Mouse (Mus musculus) heart, embryonic 16.5 days (tissue): ENCODE measurements around the gene Cpd. TPM values are rescaled to one million over a fixed set of nuclear protein-coding genes. Genes with fewer than 3 reads are reported as not detected.
"Not testable (repeated sequence)": the region's sequence is repeated elsewhere in the genome, so short reads cannot be mapped to it uniquely, and the experiment has no call there.

Source experiments
- ATAC-seq: fragments of 200-750 bp; cut with Nextera tagmentation; replicated peaks from 2 replicates; pipeline ENCODE4 v1.8.0; 2017; ENCODE audit warnings: moderate number of reproducible peaks; ENCODE audit not compliant: insufficient read depth, low FRiP score; ENCODE audit errors: extremely low read depth
- H3K27ac ChIP-seq: fragments of 300-500 bp; sonication (generic); 2 replicates; pipeline ENCODE4 v1.5.1; 2014; ENCODE audit warnings: mild to moderate bottlenecking, low read length, control low read depth, moderate library complexity
- H3K27me3 ChIP-seq: fragments of 300-500 bp; sonication (generic); 2 replicates; pipeline ENCODE4 v1.6.1; 2014; ENCODE audit warnings: low read length, mixed read lengths; ENCODE audit not compliant: control insufficient read depth, insufficient read depth
- H3K36me3 ChIP-seq: fragments of 300-500 bp; sonication (generic); 2 replicates; pipeline ENCODE4 v1.6.1; 2014; ENCODE audit not compliant: control insufficient read depth, insufficient read depth
- H3K4me1 ChIP-seq: fragments of 300-500 bp; sonication (generic); 2 replicates; pipeline ENCODE4 v1.6.1; 2014; ENCODE audit warnings: low read length, mixed read lengths; ENCODE audit not compliant: control insufficient read depth, insufficient read depth
- H3K4me2 ChIP-seq: fragments of 300-500 bp; sonication (generic); 2 replicates; pipeline ENCODE4 v1.6.1; 2014; ENCODE audit warnings: low read depth, mild to moderate bottlenecking, control low read depth, low read length
- H3K4me3 ChIP-seq: fragments of 300-500 bp; sonication (generic); 2 replicates; pipeline ENCODE4 v1.5.1; 2014; ENCODE audit warnings: mild to moderate bottlenecking, control low read depth, low read length
- H3K9ac ChIP-seq: fragments of 300-500 bp; sonication (generic); 2 replicates; pipeline ENCODE4 v1.6.1; 2014; ENCODE audit warnings: low read length, control low read depth
- H3K9me3 ChIP-seq: fragments of 300-500 bp; sonication (generic); replicated peaks from 2 replicates; pipeline ENCODE4 v1.6.1; 2016; ENCODE audit warnings: low read length; ENCODE audit not compliant: control insufficient read depth
- WGBS: fragments of 180-500 bp; shearing (Covaris S2); extraction: QIAGEN DNeasy Blood & Tissue Kit; methylation state at CpG from one replicate; pipeline ENCODE4 v1.1.7; 2014; 5-methylcytosine and 5-hydroxymethylcytosine counted together
- polyA plus RNA-seq: library from polyadenylated mRNA; unstranded; fragments of >200 nt; fragmentation: Nextera tagmentation; extraction: Ambion mirVana; gene quantifications from 2 replicates; pipeline ENCODE4 v1.2.1, GENCODE M21; 2015

Cpd gene
- polyA plus RNA-seq, 1 experiment from 2014 or later: 6.9 TPM

DNA sequence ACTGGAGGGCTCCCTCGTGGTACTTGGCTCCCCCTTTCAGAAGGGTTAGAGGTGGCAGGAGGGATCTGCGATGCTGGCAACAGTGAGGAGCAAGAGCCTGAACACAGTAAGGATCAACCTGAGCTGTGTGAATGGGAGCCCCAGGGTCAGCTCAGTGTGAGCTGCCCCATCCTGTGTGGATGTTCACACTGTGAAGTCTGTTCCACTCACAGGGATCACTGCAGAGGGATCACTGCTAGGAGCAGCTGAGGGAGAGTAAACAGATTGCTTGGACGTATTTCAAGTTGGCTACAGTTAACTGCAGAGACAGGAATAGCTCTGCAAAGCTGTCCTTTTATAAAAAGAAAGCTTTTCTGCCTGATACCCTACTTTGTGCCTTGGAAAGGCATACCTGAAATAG, 37.4 kb downstream of the Cpd start:
- 27% methylated on average over 3 of the region's 3 CpGs for WGBS
- H3K9ac ChIP-seq: no peak overlapping the region
- no peak overlapping the region for H3K4me3 ChIP-seq
- peak; percentile 67 for ATAC-seq
- H3K4me2 ChIP-seq: no peak overlapping the region
- peak overlapping the region; percentile 40; the same call in 1 of the 2 replicates for H3K27ac ChIP-seq
- no peaks in the 10 kb centered on the region for H3K9me3 ChIP-seq
- no peaks in the 10 kb centered on the region for H3K27me3 ChIP-seq
- H3K36me3 ChIP-seq: peaks cover 9% of the 10 kb centered on the region
- H3K4me1 ChIP-seq: peaks cover 6% of the 10 kb centered on the region

DNA sequence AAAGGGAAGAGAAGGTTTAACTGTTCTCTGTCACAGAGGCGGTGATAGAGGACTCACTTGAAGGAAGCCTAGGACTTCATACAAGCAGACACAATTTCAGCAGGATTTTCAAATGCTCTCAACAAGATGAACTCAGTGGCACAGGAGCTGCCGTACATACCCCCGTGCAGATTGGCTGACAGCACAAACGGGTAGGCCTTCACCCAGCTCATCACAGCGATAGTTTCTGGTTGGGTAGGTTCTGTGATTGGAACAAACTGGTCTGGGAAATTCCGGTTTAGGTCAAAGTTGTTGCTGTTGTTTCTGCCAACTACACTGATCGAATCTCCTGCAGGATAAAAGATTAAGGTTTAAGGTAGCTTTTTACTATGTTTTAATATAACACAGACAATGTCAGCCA, 38.3 kb downstream of the Cpd start:
- H3K4me1 ChIP-seq: peaks cover 6% of the 10 kb centered on the region
- no peak overlapping the region for H3K9ac ChIP-seq
- no peaks in the 10 kb centered on the region for H3K9me3 ChIP-seq
- H3K36me3 ChIP-seq: peaks cover 11% of the 10 kb centered on the region
- 92% methylated on average over 7 of the region's 7 CpGs for WGBS
- no peak overlapping the region for H3K4me2 ChIP-seq
- no peak for ATAC-seq
- no peak overlapping the region for H3K4me3 ChIP-seq
- H3K27ac ChIP-seq: no peak overlapping the region
- no peaks in the 10 kb centered on the region for H3K27me3 ChIP-seq

DNA sequence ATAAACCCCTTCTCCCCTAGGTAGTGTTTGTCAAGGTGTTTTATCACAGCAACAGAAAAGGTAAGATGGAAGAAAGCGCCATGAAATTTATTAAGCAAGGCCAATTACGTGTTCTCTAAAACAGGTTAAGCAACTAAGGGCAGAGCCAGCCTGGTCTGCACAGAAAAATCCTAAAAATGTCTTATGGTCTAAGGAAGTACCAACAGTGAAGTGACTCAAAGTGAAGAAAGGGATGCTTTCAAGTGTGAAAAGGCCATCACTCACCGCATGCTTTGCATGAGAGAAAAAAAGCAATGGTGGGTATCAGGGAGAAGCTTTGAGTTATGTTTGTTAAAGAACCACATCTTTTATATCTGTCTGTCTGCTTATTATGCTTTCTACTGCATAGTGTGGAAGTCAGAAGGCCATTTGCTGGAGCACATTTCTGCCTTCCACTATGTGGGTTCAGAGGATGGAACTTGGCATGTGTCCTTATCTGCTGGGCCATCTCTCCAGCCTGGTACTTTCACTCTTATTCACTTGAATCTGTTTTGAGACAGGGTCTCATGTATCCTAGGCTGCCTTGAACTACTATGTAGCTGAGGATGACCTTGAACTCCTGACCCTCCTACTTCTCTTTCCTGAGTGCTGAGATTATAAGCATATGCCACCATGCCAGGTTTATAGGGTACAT, 39.7 kb downstream of the Cpd start:
- peaks cover 6% of the 10 kb centered on the region for H3K4me1 ChIP-seq
- H3K4me2 ChIP-seq: no peak overlapping the region
- H3K36me3 ChIP-seq: peaks cover 7% of the 10 kb centered on the region
- 92% methylated on average over 3 of the region's 3 CpGs for WGBS
- no peak for ATAC-seq
- H3K9me3 ChIP-seq: no peaks in the 10 kb centered on the region
- no peak overlapping the region for H3K4me3 ChIP-seq
- no peaks in the 10 kb centered on the region for H3K27me3 ChIP-seq
- H3K9ac ChIP-seq: no peak overlapping the region
- no peak overlapping the region for H3K27ac ChIP-seq

DNA sequence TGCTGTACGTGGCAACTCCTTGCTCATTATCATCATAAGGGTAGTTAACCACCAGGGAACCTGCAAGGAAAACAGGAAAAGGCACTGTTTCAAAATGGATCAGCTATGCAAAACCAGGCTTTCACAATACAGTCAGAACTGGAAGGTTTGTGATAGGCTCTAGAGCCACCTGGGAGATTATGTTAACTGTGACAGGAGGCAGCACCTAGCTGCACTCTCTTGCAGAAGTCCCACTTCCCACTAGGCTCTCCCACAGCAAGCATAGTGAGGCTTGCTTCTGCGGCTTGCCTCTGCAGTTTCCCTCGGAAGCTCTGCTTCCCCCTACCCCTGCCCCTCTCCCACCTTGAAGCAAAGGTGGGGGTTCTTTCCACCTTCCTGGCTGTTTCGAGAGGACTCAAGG, 40.8 kb downstream of the Cpd start:
- no peak overlapping the region for H3K9ac ChIP-seq
- peaks cover 11% of the 10 kb centered on the region for H3K36me3 ChIP-seq
- H3K4me3 ChIP-seq: no peak overlapping the region
- H3K4me2 ChIP-seq: no peak overlapping the region
- H3K27ac ChIP-seq: no peak overlapping the region
- H3K27me3 ChIP-seq: no peaks in the 10 kb centered on the region
- H3K4me1 ChIP-seq: peaks cover 6% of the 10 kb centered on the region
- no peaks in the 10 kb centered on the region for H3K9me3 ChIP-seq
- ATAC-seq: no peak
- WGBS: 81% methylated on average over 4 of the region's 4 CpGs

DNA sequence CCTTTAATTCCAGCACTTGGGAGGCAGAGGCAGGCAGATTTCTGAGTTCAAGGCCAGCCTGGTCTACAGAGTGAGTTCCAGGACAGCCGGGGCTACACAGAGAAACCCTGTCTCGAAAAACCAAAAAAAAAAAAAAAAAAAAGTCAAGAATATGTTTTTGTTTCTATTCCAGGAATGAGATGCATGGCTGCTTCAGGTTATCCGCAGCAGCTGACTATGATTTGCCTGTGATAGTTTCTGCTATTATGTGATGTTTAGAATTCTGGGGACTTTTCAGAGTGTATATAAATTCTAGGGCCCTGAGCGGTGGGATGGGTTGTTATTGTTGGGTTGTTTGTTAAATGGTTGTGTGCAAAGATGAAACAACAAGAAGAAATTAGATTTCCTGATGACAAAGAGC, 41.7 kb downstream of the Cpd start:
- H3K4me1 ChIP-seq, H3K9me3 ChIP-seq, ATAC-seq, H3K4me3 ChIP-seq, H3K9ac ChIP-seq, H3K27me3 ChIP-seq, H3K4me2 ChIP-seq, H3K27ac ChIP-seq: not testable (repeated sequence)
- 87% methylated on average over 4 of the region's 4 CpGs for WGBS
- H3K36me3 ChIP-seq: peaks cover 11% of the 10 kb centered on the region

DNA sequence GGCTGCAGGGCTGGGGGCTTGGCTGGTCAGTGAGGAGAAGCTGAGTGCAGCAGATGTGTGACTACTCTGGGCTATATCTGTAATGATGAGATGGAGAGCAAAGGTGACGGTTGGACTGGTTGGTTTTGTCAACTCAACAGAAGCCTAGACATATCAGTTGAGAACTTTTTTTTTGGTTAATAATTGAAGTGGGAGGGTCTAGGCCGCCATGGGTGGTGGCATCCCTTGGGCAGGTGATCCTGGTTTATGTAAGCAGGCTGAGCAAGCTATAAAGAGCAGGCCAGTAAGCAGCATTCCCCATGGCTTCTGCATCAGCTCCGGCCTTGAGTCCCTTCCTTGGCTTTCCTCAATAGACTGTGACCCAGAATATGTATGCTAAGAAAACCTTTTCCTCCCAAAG, 43.6 kb downstream of the Cpd start:
- H3K27me3 ChIP-seq: no peaks in the 10 kb centered on the region
- no peak overlapping the region for H3K27ac ChIP-seq
- H3K4me2 ChIP-seq: no peak overlapping the region
- 91% methylated on average over 3 of the region's 3 CpGs for WGBS
- no peak overlapping the region for H3K9ac ChIP-seq
- no peak for ATAC-seq
- no peaks in the 10 kb centered on the region for H3K9me3 ChIP-seq
- no peak overlapping the region for H3K4me3 ChIP-seq
- H3K4me1 ChIP-seq: no peaks in the 10 kb centered on the region
- H3K36me3 ChIP-seq: peaks cover 20% of the 10 kb centered on the region

DNA sequence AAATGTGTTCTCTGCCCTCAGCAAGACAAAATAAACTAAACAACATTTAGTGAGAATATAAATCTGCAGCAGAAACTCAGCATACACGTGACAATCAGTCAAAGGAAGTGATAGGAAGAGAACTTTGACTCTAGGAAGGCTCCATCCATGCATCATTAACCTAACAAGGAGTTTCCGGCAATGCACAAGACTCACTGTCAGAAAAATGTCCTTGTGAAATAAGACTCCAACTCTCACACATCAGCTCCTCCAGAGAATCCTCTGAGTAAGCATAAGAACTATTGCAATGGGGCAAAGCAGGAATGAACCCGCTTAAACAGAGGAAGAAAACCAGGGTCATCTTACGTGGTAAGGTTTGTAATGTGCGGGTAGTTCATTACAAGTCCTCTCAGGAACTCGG, 49.6 kb downstream of the Cpd start:
- no peaks in the 10 kb centered on the region for H3K9me3 ChIP-seq
- H3K9ac ChIP-seq: no peak overlapping the region
- no peak overlapping the region for H3K27ac ChIP-seq
- 86% methylated on average over 6 of the region's 6 CpGs for WGBS
- H3K27me3 ChIP-seq: no peaks in the 10 kb centered on the region
- no peak overlapping the region for H3K4me3 ChIP-seq
- H3K4me2 ChIP-seq: no peak overlapping the region
- H3K4me1 ChIP-seq: no peaks in the 10 kb centered on the region
- H3K36me3 ChIP-seq: peaks cover 32% of the 10 kb centered on the region
- ATAC-seq: no peak

DNA sequence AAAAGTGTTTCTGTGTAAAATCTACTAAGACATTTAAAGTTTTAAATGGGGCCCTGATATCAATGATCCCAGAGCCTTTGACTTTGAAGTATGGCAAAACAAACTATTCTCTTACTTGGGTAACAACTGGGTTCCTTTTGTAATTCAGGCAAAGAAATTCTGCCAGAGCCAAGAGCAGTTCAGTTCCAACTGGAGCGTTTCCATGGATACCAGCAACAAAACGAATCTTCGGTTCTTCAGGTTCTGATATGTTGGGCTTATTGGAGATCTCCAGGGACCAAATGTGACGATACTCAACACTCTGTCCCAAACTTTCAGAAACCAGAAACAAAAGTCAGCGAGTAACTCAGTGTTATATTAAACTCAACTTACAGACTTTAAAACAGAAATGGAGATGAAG, 51.5 kb downstream of the Cpd start:
- no peak overlapping the region for H3K4me3 ChIP-seq
- no peaks in the 10 kb centered on the region for H3K27me3 ChIP-seq
- H3K4me2 ChIP-seq: no peak overlapping the region
- no peaks in the 10 kb centered on the region for H3K4me1 ChIP-seq
- no peak for ATAC-seq
- peaks cover 39% of the 10 kb centered on the region for H3K36me3 ChIP-seq
- no peaks in the 10 kb centered on the region for H3K9me3 ChIP-seq
- no peak overlapping the region for H3K9ac ChIP-seq
- 81% methylated on average over 5 of the region's 5 CpGs for WGBS
- H3K27ac ChIP-seq: no peak overlapping the region

DNA sequence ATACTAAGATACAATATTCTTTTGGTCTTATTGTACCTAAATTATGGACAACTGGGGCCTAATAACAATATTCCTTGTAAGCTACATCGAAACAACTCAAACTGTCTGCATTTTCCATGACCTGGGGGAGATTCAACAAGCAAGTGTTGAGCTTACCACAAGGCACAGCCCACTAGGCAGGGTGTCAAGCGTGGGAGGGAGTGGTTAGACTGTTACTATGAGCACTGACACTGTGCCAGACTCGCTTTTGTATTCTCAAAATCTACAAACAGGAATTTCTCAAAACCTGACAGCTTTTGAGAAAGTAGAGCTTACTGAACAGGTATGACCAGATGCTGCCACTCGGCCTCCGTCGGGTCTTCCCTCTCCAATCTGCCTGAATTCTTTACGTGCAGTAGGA, 55.5 kb downstream of the Cpd start:
- no peak overlapping the region for H3K4me2 ChIP-seq
- H3K27me3 ChIP-seq: no peaks in the 10 kb centered on the region
- ATAC-seq: no peak
- H3K4me1 ChIP-seq: no peaks in the 10 kb centered on the region
- peaks cover 34% of the 10 kb centered on the region for H3K36me3 ChIP-seq
- H3K27ac ChIP-seq: no peak overlapping the region
- no peak overlapping the region for H3K4me3 ChIP-seq
- WGBS: 78% methylated on average over 7 of the region's 7 CpGs
- no peaks in the 10 kb centered on the region for H3K9me3 ChIP-seq
- H3K9ac ChIP-seq: no peak overlapping the region
